Mouse (Mus musculus) midbrain, embryonic 15.5 days (tissue): ENCODE data around the gene Csrnp2. TPM values are rescaled to one million over a fixed set of nuclear protein-coding genes. Genes with fewer than 3 reads are reported as not detected.
A peak's percentile ranks its signal among the peaks of the same experiment; 100 is the strongest.

Source experiments
- ATAC-seq: fragments of 200-750 bp; cut with Nextera tagmentation; replicated peaks from 2 replicates; pipeline ENCODE4 v1.8.0; 2017; ENCODE audit warnings: moderate TSS enrichment
- H3K27ac ChIP-seq: fragments of 300-500 bp; sonication (generic); 2 replicates; pipeline ENCODE4 v1.5.1; 2015; ENCODE audit warnings: mild to moderate bottlenecking, inconsistent platforms
- H3K27me3 ChIP-seq: fragments of 300-500 bp; sonication (generic); replicated peaks from 2 replicates; pipeline ENCODE4 v1.6.1; 2015; ENCODE audit warnings: inconsistent platforms
- H3K36me3 ChIP-seq: fragments of 300-500 bp; sonication (generic); replicated peaks from 2 replicates; pipeline ENCODE4 v1.6.1; 2015; ENCODE audit warnings: inconsistent platforms
- H3K4me1 ChIP-seq: fragments of 300-500 bp; sonication (generic); 2 replicates; pipeline ENCODE4 v1.6.1; 2015; ENCODE audit warnings: inconsistent platforms
- H3K4me2 ChIP-seq: fragments of 300-500 bp; sonication (generic); 2 replicates; pipeline ENCODE4 v1.6.1; 2015; ENCODE audit warnings: inconsistent platforms, mild to moderate bottlenecking, moderate library complexity
- H3K4me3 ChIP-seq: fragments of 300-500 bp; sonication (generic); 2 replicates; pipeline ENCODE4 v1.5.1; 2015; ENCODE audit warnings: mild to moderate bottlenecking, inconsistent platforms
- H3K9ac ChIP-seq: fragments of 300-500 bp; sonication (generic); 2 replicates; pipeline ENCODE4 v1.6.1; 2015; ENCODE audit warnings: mild to moderate bottlenecking, inconsistent platforms
- H3K9me3 ChIP-seq: fragments of 300-500 bp; sonication (generic); 2 replicates; pipeline ENCODE4 v1.6.1; 2016; ENCODE audit warnings: inconsistent platforms
- WGBS: fragments of 180-500 bp; shearing (Covaris S2); methylation state at CpG from one replicate; pipeline ENCODE4 v1.1.7; 2015; ENCODE audit warnings: mixed read lengths; 5-methylcytosine and 5-hydroxymethylcytosine counted together
- polyA plus RNA-seq: library from polyadenylated mRNA; unstranded; fragments of >200 nt; fragmentation: Nextera tagmentation; extraction: Ambion mirVana; gene quantifications from 2 replicates; pipeline ENCODE4 v1.2.1, GENCODE M21; 2015

The Csrnp2 gene
- polyA plus RNA-seq, 1 experiment from 2014 or later = 55.7 TPM

- Histone ChIP-seq H3K4me1 (no peaks in the 10 kb centered on the region), H3K9me3 (no peaks in the 10 kb centered on the region), H3K4me2 (no peak overlapping the region), H3K27me3 (no peaks in the 10 kb centered on the region), H3K9ac (no peak overlapping the region), H3K4me3 (no peak overlapping the region), H3K36me3 (no peaks in the 10 kb centered on the region), H3K27ac (no peak overlapping the region)
- WGBS = 74% methylated on average over 16 of the region's 16 CpGs
- no peak for ATAC-seq
Measured at GRCm38 (mm10) chr15:100451245-100451644, 44.0 kb downstream of the Csrnp2 start.

GRCm38 (mm10) chr15:100449495-100449894 is 45.8 kb downstream of the Csrnp2 start:
- no peaks in the 10 kb centered on the region for H3K4me1 ChIP-seq
- no peaks in the 10 kb centered on the region for H3K9me3 ChIP-seq
- H3K27ac ChIP-seq = no peak overlapping the region
- no peak overlapping the region for H3K4me2 ChIP-seq
- no peak overlapping the region for H3K9ac ChIP-seq
- ATAC-seq = no peak
- H3K36me3 ChIP-seq = no peaks in the 10 kb centered on the region
- H3K27me3 ChIP-seq = no peaks in the 10 kb centered on the region
- WGBS = 90% methylated on average over 3 of the region's 3 CpGs
- no peak overlapping the region for H3K4me3 ChIP-seq

DNA sequence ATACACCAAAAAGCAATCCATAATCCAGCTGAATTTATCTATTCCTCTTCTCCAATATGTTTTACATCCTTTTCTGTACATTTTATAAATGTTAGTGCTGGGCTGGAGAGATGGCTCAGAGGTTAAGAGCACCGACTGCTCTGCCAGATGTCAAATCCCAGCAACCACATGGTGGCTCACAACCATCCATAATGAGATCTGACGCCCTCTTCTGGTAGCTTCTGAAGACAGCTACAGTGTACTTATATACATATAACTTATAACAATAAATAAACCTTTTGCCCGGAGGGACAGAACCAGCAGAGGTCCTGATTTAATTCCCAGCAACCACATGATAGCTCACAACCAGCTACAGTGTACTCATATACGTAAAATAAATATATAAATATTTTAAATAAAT is 46.7 kb downstream of the Csrnp2 start:
- Histone ChIP-seq H3K9ac (no peak overlapping the region), H3K27me3 (no peaks in the 10 kb centered on the region), H3K4me1 (peaks cover 6% of the 10 kb centered on the region), H3K4me2 (no peak overlapping the region), H3K4me3 (no peak overlapping the region), H3K27ac (no peak overlapping the region), H3K9me3 (no peaks in the 10 kb centered on the region), H3K36me3 (no peaks in the 10 kb centered on the region)
- 76% methylated on average over 4 of the region's 4 CpGs for WGBS
- no peak for ATAC-seq

GRCm38 (mm10) chr15:100446887-100447286 is 48.4 kb downstream of the Csrnp2 start:
- Histone ChIP-seq H3K4me1 (peaks cover 11% of the 10 kb centered on the region), H3K9ac (no peak overlapping the region), H3K4me2 (no peak overlapping the region), H3K27ac (no peak overlapping the region), H3K27me3 (no peaks in the 10 kb centered on the region), H3K9me3 (no peaks in the 10 kb centered on the region), H3K36me3 (no peaks in the 10 kb centered on the region), H3K4me3 (no peak overlapping the region)
- WGBS = 91% methylated on average over 2 of the region's 2 CpGs
- no peak for ATAC-seq

DNA sequence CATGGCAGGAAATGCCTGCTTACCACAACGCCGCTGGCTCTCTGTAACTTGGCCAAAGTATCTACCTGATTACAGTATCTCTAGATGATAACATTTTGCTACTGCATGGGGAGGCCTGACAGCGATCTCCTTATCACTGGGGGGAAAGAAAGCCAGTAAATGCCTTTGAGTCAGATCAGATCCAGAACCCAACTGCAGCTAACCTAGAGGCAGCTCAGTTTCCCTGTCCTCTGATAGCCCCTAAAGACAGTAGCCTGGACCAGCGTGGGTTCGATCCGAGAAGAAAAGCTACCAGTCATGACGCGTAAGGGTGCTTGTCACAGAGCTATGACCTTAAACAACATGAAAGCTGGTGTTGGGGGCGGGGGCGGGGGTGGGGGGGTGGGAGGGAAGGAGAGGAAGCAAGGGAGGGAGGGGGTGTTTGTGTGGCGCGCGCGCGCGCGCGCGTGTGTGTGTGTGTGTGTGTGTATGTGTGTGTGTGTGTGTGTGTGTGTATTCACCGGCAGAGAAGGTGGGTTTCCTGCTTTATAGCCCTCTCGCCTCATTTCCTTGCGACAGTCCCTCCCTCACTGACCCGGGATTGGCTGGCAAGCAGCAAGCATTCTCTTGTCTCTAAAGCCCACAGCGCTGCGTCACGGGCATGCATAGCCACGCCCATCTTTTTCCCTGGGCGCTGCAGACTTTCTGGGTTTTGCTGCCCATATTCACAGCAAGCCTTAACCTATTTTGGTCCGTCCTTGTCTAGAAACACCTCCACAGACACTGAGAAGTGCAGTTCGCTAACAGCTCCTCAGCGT is 52.0 kb downstream of the Csrnp2 start:
- WGBS = 8% methylated on average over 20 of the region's 31 CpGs

GRCm38 (mm10) chr15:100436518-100436917 is 58.8 kb downstream of the Csrnp2 start:
- Histone ChIP-seq H3K9ac (no peak overlapping the region), H3K4me3 (no peak overlapping the region), H3K4me2 (no peak overlapping the region), H3K4me1 (no peaks in the 10 kb centered on the region), H3K36me3 (no peaks in the 10 kb centered on the region), H3K27me3 (no peaks in the 10 kb centered on the region), H3K27ac (no peak overlapping the region), H3K9me3 (no peaks in the 10 kb centered on the region)
- 60% methylated on average over 10 of the region's 10 CpGs for WGBS
- ATAC-seq = no peak

More for the DNA sequence above, 52.0 kb downstream of the Csrnp2 start:
- Histone ChIP-seq H3K4me3 (peak overlapping the region; percentile 45), H3K9ac (peak overlapping the region; percentile 55), H3K4me1 (peaks cover 11% of the 10 kb centered on the region), H3K4me2 (peak overlapping the region; percentile 57), H3K27ac (peak overlapping the region; percentile 80), H3K27me3 (no peaks in the 10 kb centered on the region), H3K9me3 (no peaks in the 10 kb centered on the region), H3K36me3 (no peaks in the 10 kb centered on the region)
- peak; percentile 98 for ATAC-seq

DNA sequence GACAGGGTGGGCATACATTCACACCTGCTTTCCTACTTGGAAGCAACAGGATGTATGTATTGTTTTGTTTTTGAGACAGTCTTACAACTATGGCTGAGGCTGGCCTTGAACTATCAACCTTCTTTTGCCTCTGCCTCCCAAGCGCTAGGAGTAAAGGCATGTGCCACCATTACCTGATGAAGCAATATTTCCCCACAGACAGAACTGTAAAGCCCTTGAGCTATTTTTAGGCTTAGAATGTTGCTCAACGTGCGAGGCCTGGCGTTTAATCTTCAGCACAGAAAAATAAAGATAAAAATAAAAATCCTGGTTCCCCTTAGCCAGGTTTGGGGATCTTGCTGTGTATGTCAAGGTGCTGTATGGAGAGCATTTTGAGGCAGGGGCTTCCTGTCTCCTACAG is 59.2 kb downstream of the Csrnp2 start:
- Histone ChIP-seq H3K4me3 (no peak overlapping the region), H3K27me3 (no peaks in the 10 kb centered on the region), H3K9me3 (no peaks in the 10 kb centered on the region), H3K9ac (no peak overlapping the region), H3K4me1 (no peaks in the 10 kb centered on the region), H3K27ac (no peak overlapping the region), H3K4me2 (no peak overlapping the region), H3K36me3 (no peaks in the 10 kb centered on the region)
- 85% methylated on average over 4 of the region's 4 CpGs for WGBS
- no peak for ATAC-seq

DNA sequence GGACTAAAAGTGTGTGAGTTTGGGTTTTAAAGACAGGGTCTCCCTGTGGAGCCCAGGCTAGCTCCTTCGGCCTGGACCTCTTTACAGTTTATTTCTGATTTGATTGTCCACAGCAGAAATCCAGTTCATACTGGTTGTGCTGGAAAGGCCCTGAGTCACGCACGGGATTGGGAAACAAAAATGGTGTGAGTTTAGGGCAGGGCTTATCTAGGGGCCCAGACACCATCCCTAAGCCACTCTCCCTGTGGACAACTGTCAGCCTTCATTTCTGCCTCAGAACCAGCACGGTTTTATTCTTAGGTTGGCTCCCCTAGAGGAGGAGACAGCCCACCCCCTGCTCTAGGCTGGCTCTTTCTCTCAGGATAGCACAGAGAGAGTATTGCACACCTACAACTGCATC is 62.1 kb downstream of the Csrnp2 start:
- H3K27ac ChIP-seq = no peak overlapping the region
- H3K9me3 ChIP-seq = no peaks in the 10 kb centered on the region
- no peak for ATAC-seq
- H3K9ac ChIP-seq = no peak overlapping the region
- no peaks in the 10 kb centered on the region for H3K36me3 ChIP-seq
- WGBS = 66% methylated on average over 4 of the region's 4 CpGs
- no peaks in the 10 kb centered on the region for H3K4me1 ChIP-seq
- no peak overlapping the region for H3K4me3 ChIP-seq
- no peaks in the 10 kb centered on the region for H3K27me3 ChIP-seq
- H3K4me2 ChIP-seq = no peak overlapping the region

- 81% methylated on average over 11 of the region's 11 CpGs for WGBS
- no peak for ATAC-seq
- Histone ChIP-seq H3K4me2 (no peak overlapping the region), H3K9me3 (no peaks in the 10 kb centered on the region), H3K36me3 (no peaks in the 10 kb centered on the region), H3K4me3 (no peak overlapping the region), H3K4me1 (no peaks in the 10 kb centered on the region), H3K9ac (no peak overlapping the region), H3K27me3 (peaks cover 13% of the 10 kb centered on the region), H3K27ac (no peak overlapping the region)
Measured at GRCm38 (mm10) chr15:100429959-100430565, 65.2 kb downstream of the Csrnp2 start.

Other genes starting within 250 kb of the Csrnp2 start
- not detected in 2 replicates for gene Tmprss12, start 214.7 kb downstream of the Csrnp2 start, polyA plus RNA-seq
- 3.2 and 4.3 TPM in 2 replicates for gene Mettl7a1, start 191.3 kb downstream of the Csrnp2 start, polyA plus RNA-seq
- not detected in 2 replicates for gene Mettl7a3, start 160.6 kb downstream of the Csrnp2 start, polyA plus RNA-seq
- gene Methig1, start 142.3 kb downstream of the Csrnp2 start, polyA plus RNA-seq = 0.11 and 0.13 TPM in 2 replicates
- not detected in 2 replicates for gene Mettl7a2, start 142.3 kb downstream of the Csrnp2 start, polyA plus RNA-seq
- gene Higd1c, start 130.9 kb downstream of the Csrnp2 start, polyA plus RNA-seq = not detected in 2 replicates
- 0.09 TPM in 2 replicates for gene Gm5475, start 73.3 kb downstream of the Csrnp2 start, polyA plus RNA-seq
- 28.0 and 31.0 TPM in 2 replicates for gene Slc11a2, start 70.4 kb downstream of the Csrnp2 start, polyA plus RNA-seq
- 57.0 and 59.5 TPM in 2 replicates for gene Letmd1, start 26.5 kb downstream of the Csrnp2 start, polyA plus RNA-seq
- 40.2 and 42.8 TPM in 2 replicates for gene Tfcp2, start 56.5 kb upstream of the Csrnp2 start, polyA plus RNA-seq
- gene Pou6f1, start 104.5 kb upstream of the Csrnp2 start, polyA plus RNA-seq = 43.0 and 43.4 TPM in 2 replicates
- gene Dazap2, start 119.9 kb upstream of the Csrnp2 start, polyA plus RNA-seq = 127 and 130 TPM in 2 replicates
- 4.0 and 4.9 TPM in 2 replicates for gene Smagp, start 141.5 kb upstream of the Csrnp2 start, polyA plus RNA-seq
- gene Bin2, start 174.1 kb upstream of the Csrnp2 start, polyA plus RNA-seq = 0.96 and 1.0 TPM in 2 replicates
- 1.0 and 1.2 TPM in 2 replicates for gene Cela1, start 192.4 kb upstream of the Csrnp2 start, polyA plus RNA-seq
- gene Galnt6, start 233.9 kb upstream of the Csrnp2 start, polyA plus RNA-seq = 0.11 and 0.22 TPM in 2 replicates